Mouse (Mus musculus): ENCODE measurements around the gene Prmt7.
"Not testable (repeated sequence)": the region's sequence is repeated elsewhere in the genome, so short reads cannot be mapped to it uniquely, and the experiment has no call there.

- TF ChIP-seq CTCF (conservative IDR thresholded peaks at IDR 0.05; ENCODE audit: insufficient read depth, insufficient read length, low read depth, low read length); POLR2A (IDR thresholded peaks at IDR 0.05; ENCODE audit: low read depth, low read length): not testable (repeated sequence)
These were observed 11.1 kb upstream of the Prmt7 start for GRCm38 (mm10) chr8:106199596-106199995.
